Mouse (Mus musculus): ENCODE results near the gene Gm10382.

GRCm38 (mm10) chr5:125354885-125355492, 34.1 kb upstream of the Gm10382 start:
- no peak for TF ChIP-seq CTCF (IDR thresholded peaks at IDR 0.05; ENCODE audit: extremely low read depth, insufficient read length, insufficient replicate concordance, low read depth, low read length)
- no peak for TF ChIP-seq POLR2A (IDR thresholded peaks at IDR 0.05; ENCODE audit: low read depth, low read length)
